Mouse (Mus musculus) G1E (cell line): ENCODE results near the gene Prlh. TPM values are rescaled to one million over a fixed set of nuclear protein-coding genes. Genes with fewer than 3 reads are reported as not detected.

ENCODE experiments used
- ATAC-seq: 2 replicates; pipeline ENCODE4 v1.8.0; 2016; ENCODE audit warnings: mild to moderate bottlenecking; ENCODE audit not compliant: insufficient number of reproducible peaks, poor library complexity, low FRiP score, severe bottlenecking; ENCODE audit errors: extremely low read depth
- DNase-seq: peaks from one replicate; pipeline ENCODE4 v3.0.0; 2012; ENCODE audit warnings: low spot score
- H3K27me3 ChIP-seq: 2 replicates; pipeline ENCODE4 v1.6.1; 2012; ENCODE audit warnings: mild to moderate bottlenecking, low read length, inconsistent platforms; ENCODE audit not compliant: insufficient read depth
- H3K36me3 ChIP-seq: replicated peaks from 2 replicates; pipeline ENCODE3; 2012; ENCODE audit warnings: mild to moderate bottlenecking, inconsistent platforms
- H3K4me1 ChIP-seq: 2 replicates; pipeline ENCODE4 v1.6.1; 2012; ENCODE audit warnings: low read depth, low read length, inconsistent platforms, mixed read lengths; ENCODE audit not compliant: insufficient read depth
- H3K4me3 ChIP-seq: 2 replicates; pipeline ENCODE4 v1.5.1; 2012; ENCODE audit warnings: low read depth, mild to moderate bottlenecking, inconsistent platforms, low read length, moderate library complexity, mixed read lengths
- H3K9me3 ChIP-seq: replicated peaks from 2 replicates; pipeline ENCODE4 v1.6.1; 2012; ENCODE audit warnings: inconsistent platforms
- CTCF ChIP-seq: IDR thresholded peaks from 2 replicates; pipeline ENCODE4 v1.5.1; 2012; ENCODE audit warnings: low read depth, low read length, inconsistent platforms, mixed read lengths
- GATA1 ChIP-seq: IDR thresholded peaks from 2 replicates; pipeline ENCODE4 v1.6.1; 2012; ENCODE audit warnings: borderline replicate concordance, low read length, inconsistent platforms, mixed read lengths
- GATA2 ChIP-seq: IDR thresholded peaks from 2 replicates; pipeline ENCODE4 v1.6.1; 2012; ENCODE audit warnings: low read depth, low read length, inconsistent platforms, borderline replicate concordance
- POLR2AphosphoS5 ChIP-seq: IDR thresholded peaks from 2 replicates; pipeline ENCODE4 v1.6.1; 2012; ENCODE audit warnings: low read depth, low read length, inconsistent platforms; ENCODE audit not compliant: insufficient replicate concordance
- TAL1 ChIP-seq: conservative IDR thresholded peaks from 2 replicates; pipeline ENCODE4 v1.6.1; 2012; ENCODE audit warnings: low read depth, low read length, inconsistent platforms, mixed read lengths
- polyA plus RNA-seq: library from polyadenylated mRNA; stranded (reverse); fragments of >175 nt; gene quantifications from 2 replicates; pipeline ENCODE4 v1.2.3, GENCODE M21; 2012
- total RNA-seq, 2 experiments: library from RNA; stranded (forward) in 1 of 2; stranded (reverse) in 1 of 2; fragments of 200-1000 nt in 1 of 2; fragments of >200 nt in 1 of 2; fragmentation: Nextera tagmentation in 1 of 2; gene quantifications; 2 replicates each; pipeline ENCODE4 v1.2.3; 2014 to 2017

Gene Prlh
- total and polyA plus RNA-seq, 3 experiments = not detected

GRCm38 (mm10) chr1:91002641-91003040 is 49.7 kb downstream of the Prlh start:
- H3K4me1 ChIP-seq = no peaks in the 10 kb centered on the region
- peaks cover 70% of the 10 kb centered on the region for H3K9me3 ChIP-seq
- H3K27me3 ChIP-seq = no peaks in the 10 kb centered on the region
- TF ChIP-seq GATA1 = no peak
- no peak for TF ChIP-seq TAL1
- TF ChIP-seq CTCF = no peak
- no peak for TF ChIP-seq GATA2
- no peak for TF ChIP-seq POLR2AphosphoS5
- H3K4me3 ChIP-seq = no peak overlapping the region
- no peaks in the 10 kb centered on the region for H3K36me3 ChIP-seq
- DNase-seq (no peak), ATAC-seq (no peak)

Other genes with a start within 250 kb of the Prlh start
- gene Col6a3, start 109.1 kb upstream of the Prlh start, total RNA-seq (2014; fragmentation: Nextera tagmentation) = not detected in 2 replicates
- 0.06 and 0.22 TPM in 2 replicates for gene Col6a3, start 109.1 kb upstream of the Prlh start, total RNA-seq (2017)
- not detected in 2 replicates for gene Col6a3, start 109.1 kb upstream of the Prlh start, polyA plus RNA-seq
- gene Mlph, start 38.0 kb upstream of the Prlh start, total RNA-seq (2014; fragmentation: Nextera tagmentation) = not detected in 2 replicates
- gene Mlph, start 38.0 kb upstream of the Prlh start, total RNA-seq (2017) = 0.12 TPM in 1 of 2 replicates, not detected in the other
- gene Mlph, start 38.0 kb upstream of the Prlh start, polyA plus RNA-seq = not detected in 2 replicates
- gene Rab17, start 16.6 kb downstream of the Prlh start, total RNA-seq (2014; fragmentation: Nextera tagmentation) = not detected in 2 replicates
- 0.17 and 0.22 TPM in 2 replicates for gene Rab17, start 16.6 kb downstream of the Prlh start, total RNA-seq (2017)
- gene Rab17, start 16.6 kb downstream of the Prlh start, polyA plus RNA-seq = not detected in 2 replicates
- gene Lrrfip1, start 45.6 kb downstream of the Prlh start, total RNA-seq (2014; fragmentation: Nextera tagmentation) = not detected in 2 replicates
- 0.22 and 0.29 TPM in 2 replicates for gene Lrrfip1, start 45.6 kb downstream of the Prlh start, total RNA-seq (2017)
- gene Lrrfip1, start 45.6 kb downstream of the Prlh start, polyA plus RNA-seq = not detected in 2 replicates
- gene Rbm44, start 192.0 kb downstream of the Prlh start, total RNA-seq (2014; fragmentation: Nextera tagmentation) = not detected in 2 replicates
- 0.23 and 0.27 TPM in 2 replicates for gene Rbm44, start 192.0 kb downstream of the Prlh start, total RNA-seq (2017)
- gene Rbm44, start 192.0 kb downstream of the Prlh start, polyA plus RNA-seq = not detected in 2 replicates
- not detected in 2 replicates for gene Ramp1, start 226.7 kb downstream of the Prlh start, total RNA-seq (2014; fragmentation: Nextera tagmentation)
- 0.11 TPM in 1 of 2 replicates, not detected in the other for gene Ramp1, start 226.7 kb downstream of the Prlh start, total RNA-seq (2017)
- gene Ramp1, start 226.7 kb downstream of the Prlh start, polyA plus RNA-seq = 0.02 and 0.10 TPM in 2 replicates